Mouse (Mus musculus) kidney, postnatal 0 days (tissue): ENCODE results near the gene 2310039H08Rik. TPM values are rescaled to one million over a fixed set of nuclear protein-coding genes. Genes with fewer than 3 reads are reported as not detected.
"Not testable (repeated sequence)": the region's sequence is repeated elsewhere in the genome, so short reads cannot be mapped to it uniquely, and the experiment has no call there.

Source experiments
- ATAC-seq: fragments of 200-750 bp; cut with Nextera tagmentation; replicated peaks from 2 replicates; pipeline ENCODE4 v1.8.0; 2017; ENCODE audit warnings: low read depth, moderate number of reproducible peaks, moderate TSS enrichment, moderate library complexity; ENCODE audit not compliant: low FRiP score
- DNase-seq: peaks from one replicate; pipeline ENCODE4 v3.0.0-alpha.2; 2016; ENCODE audit warnings: low spot score
- H3K27ac ChIP-seq: fragments of 300-500 bp; sonication (generic); 2 replicates; pipeline ENCODE4 v1.5.1; 2014; ENCODE audit warnings: mild to moderate bottlenecking
- H3K27me3 ChIP-seq: fragments of 300-500 bp; sonication (generic); 2 replicates; pipeline ENCODE4 v1.6.1; 2014; ENCODE audit warnings: low read length, mixed read lengths; ENCODE audit not compliant: insufficient read depth
- H3K36me3 ChIP-seq: fragments of 300-500 bp; sonication (generic); 2 replicates; pipeline ENCODE4 v1.6.1; 2014; ENCODE audit warnings: low read length, mixed read lengths; ENCODE audit not compliant: insufficient read depth
- H3K4me1 ChIP-seq: fragments of 300-500 bp; sonication (generic); replicated peaks from 2 replicates; pipeline ENCODE4 v1.6.1; 2014; ENCODE audit warnings: antibody characterized with exemption, low read length, mixed read lengths; ENCODE audit not compliant: insufficient read depth
- H3K4me2 ChIP-seq: fragments of 300-500 bp; sonication (generic); 2 replicates; pipeline ENCODE4 v1.6.1; 2014; ENCODE audit warnings: mild to moderate bottlenecking, low read length, moderate library complexity, mixed read lengths
- H3K4me3 ChIP-seq: fragments of 300-500 bp; sonication (generic); replicated peaks from 2 replicates; pipeline ENCODE4 v1.5.1; 2014; ENCODE audit warnings: low read depth, low read length
- H3K9ac ChIP-seq: fragments of 300-500 bp; sonication (generic); 2 replicates; pipeline ENCODE4 v1.6.1; 2014; ENCODE audit warnings: low read depth, low read length
- H3K9me3 ChIP-seq: fragments of 300-500 bp; sonication (generic); replicated peaks from 2 replicates; pipeline ENCODE4 v1.6.1; 2016; ENCODE audit warnings: low read length, inconsistent platforms, mixed read lengths
- CTCF ChIP-seq: IDR thresholded peaks from 2 replicates; pipeline ENCODE4 v1.5.1; 2016; ENCODE audit warnings: antibody characterized with exemption, low read depth, mild to moderate bottlenecking, moderate library complexity
- WGBS: fragments of 180-500 bp; shearing (Covaris S2); extraction: QIAGEN DNeasy Blood & Tissue Kit; methylation state at CpG from one replicate; pipeline ENCODE4 v1.1.7; 2014; 5-methylcytosine and 5-hydroxymethylcytosine counted together
- polyA plus RNA-seq: library from polyadenylated mRNA; unstranded; fragments of >200 nt; fragmentation: Nextera tagmentation; extraction: Ambion mirVana; gene quantifications from 2 replicates; pipeline ENCODE4 v1.2.1, GENCODE M21; 2015

The 2310039H08Rik gene
- polyA plus RNA-seq, 1 experiment from 2014 or later, result 151 TPM

DNA sequence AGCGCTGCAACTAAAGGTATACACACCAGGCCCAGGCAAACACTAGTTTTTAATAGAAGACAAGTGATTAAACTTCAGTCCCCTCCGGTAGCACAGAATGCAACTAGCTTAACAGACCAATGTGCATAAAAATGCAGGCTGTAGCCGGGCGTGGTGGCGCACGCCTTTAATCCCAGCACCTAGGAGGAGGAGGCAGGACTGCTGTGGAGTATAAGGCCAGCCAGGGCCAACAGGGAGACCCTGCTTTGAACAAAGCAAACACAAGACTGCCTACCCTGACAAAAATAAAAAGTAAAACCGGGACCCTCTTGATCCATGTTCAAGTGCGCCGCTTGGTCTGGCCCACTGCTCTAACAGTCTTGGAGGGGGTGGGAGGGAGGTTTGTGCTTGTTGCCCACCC, 2.6 kb downstream of the 2310039H08Rik start:
- Histone ChIP-seq H3K27me3 (no peaks in the 10 kb centered on the region), H3K4me1 (no peaks in the 10 kb centered on the region), H3K27ac (no peak overlapping the region), H3K9me3 (no peaks in the 10 kb centered on the region), H3K9ac (no peak overlapping the region), H3K4me3 (no peak overlapping the region), H3K36me3 (peaks cover 43% of the 10 kb centered on the region), H3K4me2 (no peak overlapping the region)
- 93% methylated on average over 9 of the region's 9 CpGs for WGBS
- ATAC-seq (no peak), DNase-seq (no peak)
- no peak for TF ChIP-seq CTCF

DNA sequence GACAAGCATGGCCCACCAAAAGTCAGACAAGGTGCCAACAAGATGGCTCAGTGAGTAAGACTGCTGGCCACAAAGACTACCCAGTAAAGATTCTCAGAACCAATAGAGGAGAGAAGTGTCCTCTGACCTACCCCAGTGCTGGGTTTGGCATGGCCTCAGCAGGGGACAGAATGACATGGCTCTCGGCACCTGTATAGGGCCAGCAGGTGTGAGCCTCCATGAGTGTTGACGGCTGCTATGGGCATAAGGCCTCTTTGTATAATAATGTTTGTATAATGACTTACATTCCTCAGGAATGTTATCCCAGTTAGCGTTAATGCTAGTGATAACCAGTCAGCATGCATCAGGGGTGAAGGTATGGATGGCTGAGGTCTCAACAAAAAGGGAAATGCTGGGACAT, 3.7 kb downstream of the 2310039H08Rik start:
- H3K9me3 ChIP-seq, result no peaks in the 10 kb centered on the region
- WGBS, result 77% methylated on average over 3 of the region's 3 CpGs
- no peak for ATAC-seq
- no peak overlapping the region for H3K27ac ChIP-seq
- H3K4me3 ChIP-seq, result no peak overlapping the region
- H3K9ac ChIP-seq, result no peak overlapping the region
- no peak for TF ChIP-seq CTCF
- H3K4me1 ChIP-seq, result 0 out of 2 replicates have a peak, but pooled peaks cover 2% of the 10 kb centered on the region
- H3K4me2 ChIP-seq, result no peak overlapping the region
- no peak for DNase-seq
- peaks cover 46% of the 10 kb centered on the region for H3K36me3 ChIP-seq
- no peaks in the 10 kb centered on the region for H3K27me3 ChIP-seq

- Histone ChIP-seq H3K9me3 (no peaks in the 10 kb centered on the region), H3K4me1 (0 out of 2 replicates have a peak, but pooled peaks cover 3% of the 10 kb centered on the region), H3K27me3 (no peaks in the 10 kb centered on the region), H3K36me3 (peaks cover 29% of the 10 kb centered on the region), H3K4me3 (peak overlapping the region; percentile 62), H3K9ac (peak overlapping the region; percentile 75), H3K4me2 (peak overlapping the region; percentile 66), H3K27ac (peak overlapping the region; percentile 82)
- ATAC-seq, result peak; percentile 64
- DNase-seq, result peak; percentile 28
- no peak for TF ChIP-seq CTCF
- under 1% methylated on average over 11 of the region's 11 CpGs for WGBS
These were observed 9.4 kb downstream of the 2310039H08Rik start for GRCm38 (mm10) chr17:46781876-46782275.

GRCm38 (mm10) chr17:46782341-46783221, 10.1 kb downstream of the 2310039H08Rik start, which contains the start of gene Rpl7l1:
TSS of gene Rpl7l1 (minus strand) at chr17:46782672.
- TF ChIP-seq CTCF, result peak; percentile 77
- Histone ChIP-seq H3K9ac (peak within 1 kb of the TSS; percentile 75), H3K9me3 (no peaks in the 10 kb centered on the region), H3K27me3 (no peaks in the 10 kb centered on the region), H3K36me3 (peaks cover 24% of the 10 kb centered on the region), H3K4me3 (peak within 1 kb of the TSS; percentile 62), H3K4me1 (0 out of 2 replicates have a peak, but pooled peaks cover 3% of the 10 kb centered on the region), H3K4me2 (peak within 1 kb of the TSS; percentile 66), H3K27ac (peak within 1 kb of the TSS; percentile 82)
- WGBS, result under 1% methylated on average over 42 of the region's 44 CpGs
- DNase-seq, result peak; percentile 97
- ATAC-seq, result peak; percentile 93

GRCm38 (mm10) chr17:46783222-46783565, 10.8 kb downstream of the 2310039H08Rik start:
- Histone ChIP-seq H3K4me3 (peak overlapping the region; percentile 62), H3K4me1 (0 out of 2 replicates have a peak, but pooled peaks cover 3% of the 10 kb centered on the region), H3K36me3 (peaks cover 18% of the 10 kb centered on the region), H3K9me3 (no peaks in the 10 kb centered on the region), H3K9ac (peak overlapping the region; percentile 61; the same call in 1 of the 2 replicates), H3K4me2 (peak overlapping the region; percentile 66), H3K27ac (peak overlapping the region; percentile 82), H3K27me3 (no peaks in the 10 kb centered on the region)
- 81% methylated on average over 2 of the region's 2 CpGs for WGBS
- DNase-seq (no peak), ATAC-seq (no peak)
- TF ChIP-seq CTCF, result no peak

DNA sequence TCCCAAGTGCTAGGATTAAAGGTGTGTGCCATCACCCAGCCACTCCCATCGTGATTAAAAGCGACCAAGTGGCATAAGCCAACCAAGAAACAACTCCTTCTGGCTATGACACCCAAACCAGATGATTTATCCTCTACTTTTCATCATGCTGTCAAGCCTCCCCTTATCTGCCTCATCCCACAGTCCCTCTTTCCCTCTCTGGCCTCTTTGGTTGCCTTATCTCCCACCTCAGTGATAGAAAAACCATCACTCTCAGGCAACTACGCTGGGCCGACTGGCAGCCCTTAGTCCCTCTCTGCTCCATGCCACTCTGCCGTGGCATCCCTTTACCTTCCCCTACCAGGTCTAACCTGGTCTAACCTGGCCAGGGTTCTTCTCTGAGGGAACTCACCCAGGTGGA, 14.5 kb downstream of the 2310039H08Rik start:
- H3K4me1 ChIP-seq, result no peaks in the 10 kb centered on the region
- 90% methylated on average over 5 of the region's 5 CpGs for WGBS
- TF ChIP-seq CTCF, result no peak
- H3K36me3 ChIP-seq, result no peaks in the 10 kb centered on the region
- no peaks in the 10 kb centered on the region for H3K27me3 ChIP-seq
- H3K4me2 ChIP-seq, result no peak overlapping the region
- no peak overlapping the region for H3K4me3 ChIP-seq
- no peaks in the 10 kb centered on the region for H3K9me3 ChIP-seq
- no peak overlapping the region for H3K27ac ChIP-seq
- no peak overlapping the region for H3K9ac ChIP-seq
- no peak for DNase-seq
- ATAC-seq, result no peak

- H3K27ac ChIP-seq, ATAC-seq, H3K36me3 ChIP-seq, H3K27me3 ChIP-seq, H3K9me3 ChIP-seq, DNase-seq, H3K4me3 ChIP-seq, H3K9ac ChIP-seq, H3K4me2 ChIP-seq, H3K4me1 ChIP-seq: not testable (repeated sequence)
- 54% methylated on average over 2 of the region's 2 CpGs for WGBS
These were observed 15.5 kb downstream of the 2310039H08Rik start for GRCm38 (mm10) chr17:46787974-46788373.
